Mouse (Mus musculus) urinary bladder, postnatal 4 days (tissue): ENCODE measurements around the gene Plcb2.

ENCODE experiments used
- DNase-seq, 2 experiments: peaks; one replicate each; pipeline ENCODE4 v3.0.0; 2021 to 2022; ENCODE audit warnings: low spot score in 2 of 2

Plcb2 gene

GRCm38 (mm10) chr2:118687791-118688190 is 40.4 kb downstream of the Plcb2 start:
- no peak for DNase-seq

- no peak for DNase-seq
Observed at GRCm38 (mm10) chr2:118686693-118687092, 41.5 kb downstream of the Plcb2 start.

GRCm38 (mm10) chr2:118685088-118685487 is 43.1 kb downstream of the Plcb2 start:
- no peak for DNase-seq

- DNase-seq, result no peak
Observed at GRCm38 (mm10) chr2:118682544-118683260, 45.5 kb downstream of the Plcb2 start.

- DNase-seq, result no peak
Observed at GRCm38 (mm10) chr2:118680926-118681325, 47.3 kb downstream of the Plcb2 start.

- DNase-seq, result no peak
Observed at GRCm38 (mm10) chr2:118679577-118679976, 48.7 kb downstream of the Plcb2 start.

- no peak for DNase-seq
Observed at GRCm38 (mm10) chr2:118677817-118678216, 50.4 kb downstream of the Plcb2 start.

- DNase-seq, result peak in 1 of 2 experiments; percentile 46
Observed at GRCm38 (mm10) chr2:118676839-118677741, 51.1 kb downstream of the Plcb2 start.

- DNase-seq, result no peak
Observed at GRCm38 (mm10) chr2:118674500-118674899, 53.7 kb downstream of the Plcb2 start.

- no peak for DNase-seq
Observed at GRCm38 (mm10) chr2:118673686-118674465, 54.4 kb downstream of the Plcb2 start.

GRCm38 (mm10) chr2:118671728-118672127 is 56.5 kb downstream of the Plcb2 start:
- DNase-seq, result no peak

GRCm38 (mm10) chr2:118669785-118670184 is 58.5 kb downstream of the Plcb2 start:
- no peak for DNase-seq

GRCm38 (mm10) chr2:118669245-118669644 is 59.0 kb downstream of the Plcb2 start:
- no peak for DNase-seq

- no peak for DNase-seq
Observed at GRCm38 (mm10) chr2:118667181-118667580, 61.1 kb downstream of the Plcb2 start.

- DNase-seq, result no peak
Observed at GRCm38 (mm10) chr2:118665616-118666015, 62.6 kb downstream of the Plcb2 start.

GRCm38 (mm10) chr2:118664975-118665516 is 63.2 kb downstream of the Plcb2 start:
- DNase-seq, result no peak

- DNase-seq, result peak in 1 of 2 experiments; percentile 52
Observed at GRCm38 (mm10) chr2:118663804-118664766, 64.2 kb downstream of the Plcb2 start.

GRCm38 (mm10) chr2:118662902-118663803 is 65.1 kb downstream of the Plcb2 start, which contains the start of gene Pak6:
Gene Pak6 (plus strand): TSS chr2:118663303.
- DNase-seq, result no peak

- DNase-seq, result no peak
Observed at GRCm38 (mm10) chr2:118661891-118662290, 66.3 kb downstream of the Plcb2 start.
